Mouse (Mus musculus) midbrain, embryonic 16.5 days (tissue): ENCODE measurements around the gene Elovl5. TPM values are rescaled to one million over a fixed set of nuclear protein-coding genes. Genes with fewer than 3 reads are reported as not detected.

Source experiments
- ATAC-seq: fragments of 200-750 bp; cut with Nextera tagmentation; 2 replicates; pipeline ENCODE4 v1.8.0; 2017; ENCODE audit warnings: moderate TSS enrichment
- H3K27ac ChIP-seq: fragments of 300-500 bp; sonication (generic); 2 replicates; pipeline ENCODE4 v1.5.1; 2014; ENCODE audit warnings: mild to moderate bottlenecking, low read length, mixed read lengths
- H3K27me3 ChIP-seq: fragments of 300-500 bp; sonication (generic); 2 replicates; pipeline ENCODE4 v1.6.1; 2014; ENCODE audit warnings: low read depth, low read length, mixed read lengths; ENCODE audit not compliant: control insufficient read depth, insufficient read depth
- H3K36me3 ChIP-seq: fragments of 300-500 bp; sonication (generic); 2 replicates; pipeline ENCODE4 v1.6.1; 2014; ENCODE audit warnings: mild to moderate bottlenecking, low read length, moderate library complexity, mixed read lengths; ENCODE audit not compliant: control insufficient read depth, insufficient read depth
- H3K4me1 ChIP-seq: fragments of 300-500 bp; sonication (generic); 2 replicates; pipeline ENCODE4 v1.6.1; 2014; ENCODE audit warnings: mild to moderate bottlenecking, low read length, mixed read lengths; ENCODE audit not compliant: control insufficient read depth, insufficient read depth
- H3K4me2 ChIP-seq: fragments of 300-500 bp; sonication (generic); 2 replicates; pipeline ENCODE4 v1.6.1; 2014; ENCODE audit warnings: mild to moderate bottlenecking, low read length, mixed read lengths
- H3K4me3 ChIP-seq: fragments of 300-500 bp; sonication (generic); 2 replicates; pipeline ENCODE4 v1.5.1; 2014; ENCODE audit warnings: low read depth, mild to moderate bottlenecking, low read length, moderate library complexity, mixed read lengths
- H3K9ac ChIP-seq: fragments of 300-500 bp; sonication (generic); 2 replicates; pipeline ENCODE4 v1.6.1; 2014; ENCODE audit warnings: low read depth, low read length, mixed read lengths
- H3K9me3 ChIP-seq: fragments of 300-500 bp; sonication (generic); replicated peaks from 2 replicates; pipeline ENCODE4 v1.6.1; 2014; ENCODE audit warnings: mild to moderate bottlenecking, low read length, mixed read lengths; ENCODE audit not compliant: control insufficient read depth, poor library complexity, severe bottlenecking
- WGBS: fragments of 180-500 bp; shearing (Covaris S2); extraction: QIAGEN DNeasy Blood & Tissue Kit; methylation state at CpG from one replicate; pipeline ENCODE4 v1.1.7; 2014; 5-methylcytosine and 5-hydroxymethylcytosine counted together
- polyA plus RNA-seq: library from polyadenylated mRNA; unstranded; fragments of >200 nt; fragmentation: Nextera tagmentation; extraction: Ambion mirVana; gene quantifications from 2 replicates; pipeline ENCODE4 v1.2.1, GENCODE M21; 2015

Gene Elovl5
- polyA plus RNA-seq, 1 experiment from 2014 or later, result 66.4 TPM

DNA sequence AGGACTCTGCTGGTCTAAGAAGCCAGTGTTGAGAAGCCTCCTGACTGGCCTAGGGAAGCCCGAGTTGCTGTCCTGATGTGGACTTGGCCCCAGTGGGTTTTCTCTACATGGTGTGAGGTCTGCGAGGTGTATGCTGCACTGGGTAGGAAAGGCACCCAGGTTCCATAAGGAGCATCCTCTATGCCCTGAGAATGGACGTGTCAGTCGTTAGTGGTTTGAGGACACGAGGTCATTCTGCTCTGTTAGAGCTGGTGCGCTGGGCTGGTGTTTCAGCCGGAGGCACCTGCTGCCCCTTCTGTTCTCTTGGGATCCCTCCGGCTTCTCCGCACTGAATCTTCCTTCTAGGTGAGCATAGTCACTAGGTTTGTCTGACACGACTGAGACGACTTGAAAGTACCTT is 7.0 kb downstream of the Elovl5 start:
- H3K9me3 ChIP-seq, result no peaks in the 10 kb centered on the region
- H3K9ac ChIP-seq, result no peak overlapping the region
- H3K27me3 ChIP-seq, result no peaks in the 10 kb centered on the region
- H3K36me3 ChIP-seq, result no peaks in the 10 kb centered on the region
- no peak overlapping the region for H3K4me2 ChIP-seq
- H3K4me1 ChIP-seq, result peaks cover 7% of the 10 kb centered on the region
- H3K4me3 ChIP-seq, result no peak overlapping the region
- no peak overlapping the region for H3K27ac ChIP-seq
- ATAC-seq, result no peak
- WGBS, result 73% methylated on average over 11 of the region's 11 CpGs

DNA sequence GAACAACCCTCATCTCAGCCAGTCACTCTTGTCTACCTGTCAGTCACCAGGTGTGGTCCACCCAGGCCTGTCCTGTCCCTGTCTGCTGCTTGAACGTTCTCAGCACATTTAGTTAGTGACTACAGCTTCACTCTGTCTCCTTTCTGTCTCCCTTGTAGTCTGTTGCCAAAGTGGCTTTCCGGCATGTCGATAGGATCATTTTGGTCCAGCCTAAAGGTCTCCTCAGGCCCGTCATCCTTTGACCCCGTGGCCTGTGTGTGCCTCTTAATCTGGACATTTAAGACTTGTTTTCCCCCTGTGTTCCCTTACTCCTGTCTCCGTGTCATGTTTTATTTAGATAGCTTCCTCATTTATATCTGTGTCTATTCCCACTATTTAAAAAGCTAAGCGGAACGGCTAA is 9.0 kb downstream of the Elovl5 start:
- Histone ChIP-seq H3K4me2 (no peak overlapping the region), H3K36me3 (no peaks in the 10 kb centered on the region), H3K4me3 (no peak overlapping the region), H3K9me3 (no peaks in the 10 kb centered on the region), H3K4me1 (peaks cover 7% of the 10 kb centered on the region; the same call in 1 of the 2 replicates), H3K27me3 (no peaks in the 10 kb centered on the region), H3K27ac (no peak overlapping the region), H3K9ac (no peak overlapping the region)
- WGBS, result 83% methylated on average over 8 of the region's 8 CpGs
- no peak for ATAC-seq

GRCm38 (mm10) chr9:77926911-77927310 is 9.7 kb downstream of the Elovl5 start:
- H3K27me3 ChIP-seq, result no peaks in the 10 kb centered on the region
- no peak overlapping the region for H3K4me3 ChIP-seq
- no peaks in the 10 kb centered on the region for H3K9me3 ChIP-seq
- no peak overlapping the region for H3K4me2 ChIP-seq
- H3K9ac ChIP-seq, result no peak overlapping the region
- no peak for ATAC-seq
- H3K36me3 ChIP-seq, result no peaks in the 10 kb centered on the region
- H3K27ac ChIP-seq, result no peak overlapping the region
- 93% methylated on average over 5 of the region's 5 CpGs for WGBS
- H3K4me1 ChIP-seq, result peaks cover 12% of the 10 kb centered on the region

DNA sequence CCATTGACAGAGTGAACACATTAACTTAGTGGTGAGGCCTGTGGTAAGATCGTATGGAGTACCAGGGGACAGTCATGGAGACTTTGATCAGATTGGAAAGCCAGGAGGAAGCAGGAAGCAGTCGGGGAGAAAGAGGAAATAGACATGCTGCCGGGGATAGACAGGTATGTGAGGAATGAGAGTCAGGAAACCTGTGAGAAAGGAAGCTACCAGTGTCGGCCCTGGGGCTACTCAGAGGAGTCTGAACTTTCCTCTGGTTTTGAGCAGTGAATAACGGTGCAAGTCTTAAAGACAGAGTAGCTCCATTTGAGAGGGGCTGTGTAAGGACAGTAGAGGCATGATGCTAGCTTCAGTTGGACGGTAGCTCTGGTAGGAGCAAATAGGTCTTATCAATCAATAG is 10.3 kb downstream of the Elovl5 start:
- H3K4me3 ChIP-seq, result no peak overlapping the region
- no peak for ATAC-seq
- no peak overlapping the region for H3K4me2 ChIP-seq

GRCm38 (mm10) chr9:77928769-77929168 is 11.6 kb downstream of the Elovl5 start:
- no peak overlapping the region for H3K9ac ChIP-seq
- no peaks in the 10 kb centered on the region for H3K27me3 ChIP-seq
- no peak overlapping the region for H3K4me2 ChIP-seq
- H3K4me1 ChIP-seq, result peaks cover 17% of the 10 kb centered on the region
- H3K27ac ChIP-seq, result no peak overlapping the region
- H3K4me3 ChIP-seq, result no peak overlapping the region
- ATAC-seq, result no peak
- no peaks in the 10 kb centered on the region for H3K9me3 ChIP-seq
- 77% methylated on average over 4 of the region's 4 CpGs for WGBS
- no peaks in the 10 kb centered on the region for H3K36me3 ChIP-seq

More for the DNA sequence above, 10.3 kb downstream of the Elovl5 start:
- Histone ChIP-seq H3K36me3 (no peaks in the 10 kb centered on the region), H3K9ac (no peak overlapping the region), H3K27me3 (no peaks in the 10 kb centered on the region), H3K27ac (no peak overlapping the region), H3K4me1 (peaks cover 15% of the 10 kb centered on the region), H3K9me3 (no peaks in the 10 kb centered on the region)
- 82% methylated on average over 6 of the region's 6 CpGs for WGBS

DNA sequence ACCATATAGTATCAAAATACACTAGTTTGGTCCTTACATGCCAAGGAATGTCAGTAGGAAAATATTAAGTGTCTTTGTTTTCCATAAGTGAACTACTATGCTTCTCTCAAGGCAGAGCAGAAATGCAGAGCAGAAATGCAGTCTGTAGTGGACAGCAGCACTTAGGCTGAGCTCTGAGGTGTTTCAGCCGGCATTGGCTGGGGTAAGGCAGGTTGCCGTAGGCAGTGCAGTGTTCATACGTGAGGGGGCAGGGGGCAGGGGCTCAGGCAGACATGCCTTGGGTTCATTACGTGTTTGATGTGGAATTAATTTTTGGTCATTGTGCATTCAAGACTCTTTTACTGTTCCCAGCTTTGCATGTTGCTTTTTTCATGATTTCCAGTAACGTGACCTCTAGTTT is 12.1 kb downstream of the Elovl5 start:
- WGBS, result 80% methylated on average over 5 of the region's 5 CpGs
- no peak for ATAC-seq
- Histone ChIP-seq H3K27ac (no peak overlapping the region), H3K9me3 (no peaks in the 10 kb centered on the region), H3K4me1 (peaks cover 14% of the 10 kb centered on the region), H3K4me2 (no peak overlapping the region), H3K9ac (no peak overlapping the region), H3K27me3 (no peaks in the 10 kb centered on the region), H3K36me3 (no peaks in the 10 kb centered on the region), H3K4me3 (no peak overlapping the region)

DNA sequence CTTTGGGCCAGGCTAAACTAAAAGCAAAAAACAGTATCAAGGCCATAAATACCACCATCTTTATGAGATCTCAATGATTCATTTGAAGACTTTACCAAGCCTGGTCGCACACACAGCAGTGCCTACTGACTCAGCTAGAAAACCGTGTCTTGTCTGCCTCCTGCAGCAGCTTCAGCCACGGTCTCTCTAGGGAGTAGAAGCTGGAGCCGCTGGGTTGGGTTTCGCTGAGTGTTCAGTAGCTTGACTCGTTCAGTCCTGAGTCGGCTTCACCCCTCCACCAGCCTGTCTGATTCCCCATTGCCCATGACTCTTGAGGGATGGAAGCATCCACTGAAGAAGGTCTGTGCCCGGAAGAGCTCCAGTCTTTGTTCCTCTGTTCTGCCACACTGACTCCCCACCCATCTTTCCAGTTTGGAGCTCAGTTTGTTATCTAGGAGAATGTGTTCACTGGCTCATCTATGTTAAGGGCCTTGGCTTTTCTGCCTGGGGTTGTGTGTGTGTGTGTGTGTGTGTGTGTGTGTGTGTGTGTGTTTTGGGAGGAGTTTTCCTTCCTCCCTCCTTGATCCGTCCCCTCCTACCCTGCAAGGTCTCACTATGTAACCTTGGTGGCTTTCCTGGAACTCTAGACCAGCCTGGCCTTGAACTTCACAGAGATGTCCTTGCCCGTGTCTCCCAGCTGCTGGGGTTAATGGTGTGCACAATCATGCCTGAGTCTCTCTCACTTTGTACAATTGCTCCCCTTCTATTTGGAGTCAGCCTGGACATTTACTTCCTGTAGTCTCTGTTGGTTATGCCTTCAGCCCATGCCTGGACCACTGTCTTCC is 13.1 kb downstream of the Elovl5 start:
- Histone ChIP-seq H3K9me3 (no peaks in the 10 kb centered on the region), H3K4me2 (no peak overlapping the region), H3K27me3 (no peaks in the 10 kb centered on the region), H3K9ac (no peak overlapping the region), H3K4me1 (peaks cover 14% of the 10 kb centered on the region), H3K4me3 (no peak overlapping the region), H3K36me3 (no peaks in the 10 kb centered on the region), H3K27ac (no peak overlapping the region)
- ATAC-seq, result no peak
- 62% methylated on average over 10 of the region's 10 CpGs for WGBS

- H3K9ac ChIP-seq, result no peak overlapping the region
- ATAC-seq, result no peak
- no peaks in the 10 kb centered on the region for H3K27me3 ChIP-seq
- no peaks in the 10 kb centered on the region for H3K36me3 ChIP-seq
- H3K4me3 ChIP-seq, result no peak overlapping the region
- peaks cover 14% of the 10 kb centered on the region for H3K4me1 ChIP-seq
- no peak overlapping the region for H3K27ac ChIP-seq
- no peak overlapping the region for H3K4me2 ChIP-seq
- 57% methylated on average over 4 of the region's 4 CpGs for WGBS
- no peaks in the 10 kb centered on the region for H3K9me3 ChIP-seq
Measured at GRCm38 (mm10) chr9:77930860-77931184, 13.7 kb downstream of the Elovl5 start.

DNA sequence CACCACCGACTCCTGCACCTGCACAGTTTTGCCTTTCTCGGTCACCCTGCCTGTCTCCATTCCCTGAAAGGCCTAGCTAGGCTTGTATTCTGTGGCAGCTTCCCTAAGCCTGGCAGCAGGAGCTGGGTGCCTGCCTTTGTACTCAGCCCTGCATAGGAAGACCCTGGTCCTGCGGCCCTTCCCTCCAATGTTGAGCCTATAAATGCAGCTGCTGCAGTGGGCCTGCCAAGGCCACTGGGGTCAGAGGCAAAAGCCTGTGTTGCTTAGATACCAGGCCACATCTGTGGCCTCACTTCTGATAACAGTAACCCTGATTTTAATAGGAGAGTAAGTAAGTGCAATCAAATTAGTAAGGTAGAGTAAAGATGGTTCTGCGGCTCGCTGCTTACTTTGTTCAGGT is 14.6 kb downstream of the Elovl5 start:
- Histone ChIP-seq H3K27ac (no peak overlapping the region), H3K9me3 (no peaks in the 10 kb centered on the region), H3K4me2 (no peak overlapping the region), H3K4me3 (no peak overlapping the region), H3K27me3 (no peaks in the 10 kb centered on the region), H3K36me3 (no peaks in the 10 kb centered on the region), H3K4me1 (peaks cover 14% of the 10 kb centered on the region), H3K9ac (no peak overlapping the region)
- WGBS, result 69% methylated on average over 5 of the region's 5 CpGs
- no peak for ATAC-seq
